Mouse (Mus musculus): ENCODE measurements around the gene Pdia6. TPM values are rescaled to one million over a fixed set of nuclear protein-coding genes. Genes with fewer than 3 reads are reported as not detected.

Gene Pdia6
- polyA plus RNA-seq, 1 experiment from 2014 or later, result 591 TPM

DNA sequence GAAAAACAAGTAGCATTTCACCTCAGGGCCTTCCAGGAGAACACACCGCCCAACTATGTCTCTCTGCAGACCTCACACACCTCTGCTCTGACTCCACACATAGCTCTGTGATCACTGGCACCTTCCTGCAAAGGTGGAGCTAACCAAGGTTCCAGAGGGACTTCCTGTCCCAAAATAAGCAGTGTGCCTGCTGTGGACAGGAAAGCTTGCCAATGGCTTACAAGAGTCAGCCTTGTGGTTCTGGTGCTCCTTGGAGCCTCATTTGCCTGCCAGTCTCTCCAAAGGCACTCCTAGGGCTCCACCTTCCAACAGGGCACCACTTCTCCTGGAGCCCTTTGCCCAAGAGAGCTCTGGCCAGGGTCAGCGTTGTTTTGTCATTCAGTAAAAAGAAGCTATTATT is 1.5 kb upstream of the Pdia6 start:
- no peak overlapping the region for H3K4me3 ChIP-seq
- H3K9ac ChIP-seq, result no peak overlapping the region
- H3K4me2 ChIP-seq, result no peak overlapping the region
- H3K9me3 ChIP-seq, result no peaks in the 10 kb centered on the region
- peaks cover 23% of the 10 kb centered on the region for H3K4me1 ChIP-seq
- ATAC-seq (ENCODE audit: insufficient number of reproducible peaks, insufficient read depth, low FRiP score, low TSS enrichment, low read depth), result no peak
- H3K27ac ChIP-seq, result no peak overlapping the region
- H3K27me3 ChIP-seq, result no peaks in the 10 kb centered on the region
- H3K36me3 ChIP-seq, result peaks cover 14% of the 10 kb centered on the region; the same call in 1 of the 2 replicates
- 78% methylated on average over 2 of the region's 2 CpGs for WGBS

DNA sequence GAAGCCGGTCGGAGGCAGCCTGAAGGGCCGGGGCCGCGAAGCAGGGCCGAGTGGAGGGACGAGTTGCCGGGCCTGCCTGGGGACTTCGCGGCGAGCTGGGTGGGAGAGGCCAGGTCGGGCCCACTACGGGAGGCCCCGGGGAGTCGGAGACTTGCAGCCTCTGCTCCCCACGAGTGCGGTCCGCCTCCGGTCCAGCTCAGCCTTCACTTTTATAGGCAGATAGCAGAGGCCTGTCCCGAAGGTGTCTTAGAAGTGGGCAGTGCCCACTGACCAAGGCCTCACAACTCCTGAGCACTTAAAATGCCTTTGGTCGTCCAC is 287 bp downstream of the Pdia6 start:
- peak; percentile 69; the same call in 1 of the 2 replicates for ATAC-seq (ENCODE audit: insufficient number of reproducible peaks, insufficient read depth, low FRiP score, low TSS enrichment, low read depth)
- Histone ChIP-seq H3K4me1 (peaks cover 38% of the 10 kb centered on the region), H3K4me2 (peak overlapping the region; percentile 83), H3K36me3 (peaks cover 31% of the 10 kb centered on the region), H3K27ac (peak overlapping the region; percentile 80), H3K9me3 (no peaks in the 10 kb centered on the region), H3K27me3 (no peaks in the 10 kb centered on the region), H3K4me3 (peak overlapping the region; percentile 94), H3K9ac (peak overlapping the region; percentile 95)
- WGBS, result 0% methylated on average over 21 of the region's 21 CpGs

DNA sequence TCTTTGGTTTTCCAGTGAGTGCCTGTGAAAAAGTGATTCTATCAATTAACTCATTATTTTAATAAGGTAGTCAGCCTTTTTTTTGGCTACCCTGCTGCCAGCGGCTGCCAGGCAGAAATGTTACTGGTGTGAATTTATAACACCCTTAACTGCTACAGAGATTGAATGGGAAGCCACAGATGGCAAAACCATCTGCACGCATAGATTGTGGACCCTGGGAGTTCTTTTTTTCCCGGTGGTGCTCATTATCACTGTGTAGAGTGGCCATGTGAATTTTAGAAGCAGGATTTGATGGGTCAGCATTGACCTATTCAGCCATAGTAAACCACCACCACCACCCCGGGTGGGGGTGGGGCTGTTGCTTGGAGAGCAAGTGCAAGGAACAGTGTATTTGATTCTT is 971 bp downstream of the Pdia6 start:
- Histone ChIP-seq H3K4me3 (peak overlapping the region; percentile 94), H3K27ac (peak overlapping the region; percentile 80; the same call in 1 of the 2 replicates), H3K36me3 (peaks cover 38% of the 10 kb centered on the region), H3K9ac (peak overlapping the region; percentile 95), H3K27me3 (no peaks in the 10 kb centered on the region), H3K9me3 (no peaks in the 10 kb centered on the region), H3K4me2 (peak overlapping the region; percentile 83), H3K4me1 (peaks cover 38% of the 10 kb centered on the region)
- 18% methylated on average over 4 of the region's 4 CpGs for WGBS
- no peak for ATAC-seq (ENCODE audit: insufficient number of reproducible peaks, insufficient read depth, low FRiP score, low TSS enrichment, low read depth)

DNA sequence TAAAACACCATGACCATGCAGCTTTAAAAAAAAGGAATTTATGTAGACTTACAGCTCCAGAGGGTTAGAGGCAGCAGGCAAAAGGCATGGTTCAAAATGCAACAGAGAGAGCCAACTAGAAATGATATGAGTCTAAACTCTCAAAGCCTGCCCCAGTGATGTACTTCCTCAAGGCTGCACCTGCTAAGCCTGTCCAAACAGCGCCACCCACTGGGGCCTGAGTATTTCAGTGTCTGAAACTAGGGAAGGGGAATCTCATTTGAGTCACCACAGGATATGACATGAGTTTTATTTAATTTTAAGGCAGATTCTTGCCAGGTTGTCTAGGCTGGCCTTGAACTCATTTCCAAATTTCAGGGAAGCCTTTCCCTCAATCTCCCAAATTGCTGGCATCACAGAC is 4.9 kb downstream of the Pdia6 start:
- Histone ChIP-seq H3K4me2 (no peak overlapping the region), H3K27ac (no peak overlapping the region), H3K4me3 (no peak overlapping the region), H3K4me1 (peaks cover 38% of the 10 kb centered on the region), H3K9me3 (no peaks in the 10 kb centered on the region), H3K36me3 (peaks cover 74% of the 10 kb centered on the region), H3K27me3 (no peaks in the 10 kb centered on the region), H3K9ac (no peak overlapping the region)
- WGBS, result 80% methylated on average over 1 of the region's 1 CpGs
- no peak for ATAC-seq (ENCODE audit: insufficient number of reproducible peaks, insufficient read depth, low FRiP score, low TSS enrichment, low read depth)

DNA sequence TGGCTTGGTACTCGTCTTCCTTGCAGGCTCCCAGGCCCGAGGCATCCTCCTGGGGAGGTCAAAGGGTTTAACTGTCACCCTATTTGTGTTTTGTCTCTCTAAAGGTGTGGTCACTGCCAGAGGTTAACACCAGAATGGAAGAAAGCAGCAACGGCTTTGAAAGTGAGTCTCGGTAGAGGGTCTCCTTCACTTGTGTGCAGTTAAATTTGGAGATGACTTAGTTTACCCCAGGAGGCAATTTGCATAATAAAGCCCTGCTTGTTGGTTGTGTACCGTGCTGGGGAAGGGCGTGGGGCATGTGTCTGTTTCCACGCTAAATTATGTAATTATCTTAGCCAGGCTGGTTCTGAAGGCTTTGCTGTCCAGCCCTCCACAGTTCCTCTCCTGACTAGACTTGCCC is 7.5 kb downstream of the Pdia6 start:
- H3K4me3 ChIP-seq, result no peak overlapping the region
- H3K9me3 ChIP-seq, result no peaks in the 10 kb centered on the region
- 70% methylated on average over 7 of the region's 7 CpGs for WGBS
- H3K9ac ChIP-seq, result no peak overlapping the region
- no peak overlapping the region for H3K27ac ChIP-seq
- H3K36me3 ChIP-seq, result peaks cover 91% of the 10 kb centered on the region
- H3K27me3 ChIP-seq, result no peaks in the 10 kb centered on the region
- no peak overlapping the region for H3K4me2 ChIP-seq
- no peak for ATAC-seq (ENCODE audit: insufficient number of reproducible peaks, insufficient read depth, low FRiP score, low TSS enrichment, low read depth)
- peaks cover 22% of the 10 kb centered on the region for H3K4me1 ChIP-seq

DNA sequence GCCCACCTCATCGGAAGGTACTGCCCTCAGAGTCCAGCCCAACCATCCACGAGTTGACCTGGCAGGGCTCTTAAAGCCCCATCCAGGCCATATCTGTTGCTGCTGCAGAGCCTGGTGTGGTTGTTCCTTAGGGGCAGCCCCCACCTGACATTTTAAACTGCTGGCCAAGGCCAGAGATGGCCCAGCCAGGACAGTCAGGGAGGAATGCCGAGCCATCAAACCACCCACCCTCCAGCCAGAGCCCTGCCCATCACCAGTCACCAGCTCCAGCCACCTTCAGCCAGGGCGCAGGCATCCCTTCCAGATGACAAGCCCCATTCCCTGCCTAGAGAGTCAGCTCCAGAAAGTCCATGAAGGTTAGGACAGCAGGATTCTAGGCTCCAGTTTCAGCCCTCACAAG is 22.2 kb downstream of the Pdia6 start:
- Histone ChIP-seq H3K36me3 (peaks cover 27% of the 10 kb centered on the region), H3K4me1 (peaks cover 9% of the 10 kb centered on the region; the same call in 1 of the 2 replicates), H3K4me3 (no peak overlapping the region), H3K4me2 (no peak overlapping the region), H3K9ac (no peak overlapping the region), H3K27ac (peak overlapping the region; percentile 52; the same call in 1 of the 2 replicates), H3K27me3 (no peaks in the 10 kb centered on the region), H3K9me3 (no peaks in the 10 kb centered on the region)
- no peak for ATAC-seq (ENCODE audit: insufficient number of reproducible peaks, insufficient read depth, low FRiP score, low TSS enrichment, low read depth)
- 84% methylated on average over 4 of the region's 4 CpGs for WGBS

DNA sequence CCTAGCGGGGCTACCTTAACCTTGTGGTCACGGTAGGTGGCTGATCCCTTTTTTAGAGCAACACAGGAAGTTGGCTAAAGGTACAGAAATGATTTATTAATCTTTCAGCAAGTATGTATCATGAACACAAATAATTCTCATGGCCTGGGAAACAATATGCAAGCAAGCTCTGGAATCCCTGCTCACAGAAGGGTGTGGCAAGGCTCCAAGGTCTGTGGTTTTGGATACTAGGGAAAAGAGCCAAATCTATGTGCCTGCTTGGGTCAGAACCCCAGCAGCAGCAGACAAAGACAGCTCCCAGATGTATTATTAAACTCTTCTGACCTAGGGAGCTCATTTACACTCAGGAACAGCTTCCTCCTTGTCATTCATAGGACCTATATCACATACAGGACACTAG is 22.7 kb downstream of the Pdia6 start:
- Histone ChIP-seq H3K9me3 (no peaks in the 10 kb centered on the region), H3K27ac (peak overlapping the region; percentile 52; the same call in 1 of the 2 replicates), H3K9ac (no peak overlapping the region), H3K36me3 (peaks cover 22% of the 10 kb centered on the region), H3K27me3 (no peaks in the 10 kb centered on the region), H3K4me2 (no peak overlapping the region), H3K4me3 (no peak overlapping the region), H3K4me1 (peaks cover 9% of the 10 kb centered on the region; the same call in 1 of the 2 replicates)
- ATAC-seq (ENCODE audit: insufficient number of reproducible peaks, insufficient read depth, low FRiP score, low TSS enrichment, low read depth), result no peak
- WGBS, result 65% methylated on average over 2 of the region's 2 CpGs

DNA sequence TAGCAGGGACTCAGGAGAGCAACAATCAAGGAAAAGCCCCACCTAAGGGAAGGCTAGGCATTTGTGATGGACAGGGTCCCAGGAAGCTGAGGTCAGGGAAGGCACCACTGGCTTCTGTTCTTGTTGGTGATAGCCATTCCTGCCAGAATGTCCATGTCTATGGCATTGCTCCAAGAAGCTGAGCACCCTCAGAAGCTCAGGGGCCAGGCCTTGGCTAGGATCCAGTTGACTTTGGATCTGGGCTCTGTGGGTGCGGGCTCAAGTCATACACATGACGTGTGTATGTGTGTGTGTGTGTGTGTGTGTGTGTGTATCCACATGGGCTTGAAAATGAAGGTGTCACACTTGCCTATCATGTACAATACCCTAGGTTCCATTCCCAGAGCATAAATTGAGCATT is 23.6 kb downstream of the Pdia6 start:
- Histone ChIP-seq H3K36me3 (peaks cover 13% of the 10 kb centered on the region), H3K27me3 (no peaks in the 10 kb centered on the region), H3K4me1 (peaks cover 9% of the 10 kb centered on the region; the same call in 1 of the 2 replicates), H3K9me3 (no peaks in the 10 kb centered on the region), H3K27ac (no peak overlapping the region), H3K4me2 (no peak overlapping the region), H3K4me3 (no peak overlapping the region), H3K9ac (no peak overlapping the region)
- ATAC-seq (ENCODE audit: insufficient number of reproducible peaks, insufficient read depth, low FRiP score, low TSS enrichment, low read depth), result no peak
- 86% methylated on average over 2 of the region's 2 CpGs for WGBS

DNA sequence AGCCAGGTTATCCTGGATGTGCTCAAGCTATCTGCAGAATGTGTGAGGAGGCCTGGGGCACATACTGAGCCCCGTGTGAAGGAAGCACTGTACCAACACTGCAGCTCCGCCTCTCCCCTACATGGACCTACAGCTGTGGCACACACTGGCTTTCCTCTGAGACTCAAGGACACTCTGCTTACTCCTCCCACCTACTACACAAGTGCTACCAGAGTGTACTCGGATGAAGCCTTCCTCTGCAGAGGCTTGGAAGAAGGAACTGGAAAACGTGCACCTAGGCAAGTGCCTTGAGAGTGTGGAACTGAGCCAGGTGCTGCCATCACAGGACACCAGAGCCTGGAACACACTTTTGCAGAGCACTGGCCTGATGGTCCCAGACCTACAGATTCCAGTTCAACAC is 24.2 kb downstream of the Pdia6 start:
- H3K27me3 ChIP-seq, result no peaks in the 10 kb centered on the region
- H3K9ac ChIP-seq, result no peak overlapping the region
- H3K27ac ChIP-seq, result no peak overlapping the region
- H3K4me2 ChIP-seq, result no peak overlapping the region
- no peak for ATAC-seq (ENCODE audit: insufficient number of reproducible peaks, insufficient read depth, low FRiP score, low TSS enrichment, low read depth)
- peaks cover 7% of the 10 kb centered on the region for H3K36me3 ChIP-seq
- H3K4me3 ChIP-seq, result no peak overlapping the region
- no peaks in the 10 kb centered on the region for H3K9me3 ChIP-seq
- peaks cover 9% of the 10 kb centered on the region; the same call in 1 of the 2 replicates for H3K4me1 ChIP-seq
- WGBS, result 70% methylated on average over 4 of the region's 4 CpGs

DNA sequence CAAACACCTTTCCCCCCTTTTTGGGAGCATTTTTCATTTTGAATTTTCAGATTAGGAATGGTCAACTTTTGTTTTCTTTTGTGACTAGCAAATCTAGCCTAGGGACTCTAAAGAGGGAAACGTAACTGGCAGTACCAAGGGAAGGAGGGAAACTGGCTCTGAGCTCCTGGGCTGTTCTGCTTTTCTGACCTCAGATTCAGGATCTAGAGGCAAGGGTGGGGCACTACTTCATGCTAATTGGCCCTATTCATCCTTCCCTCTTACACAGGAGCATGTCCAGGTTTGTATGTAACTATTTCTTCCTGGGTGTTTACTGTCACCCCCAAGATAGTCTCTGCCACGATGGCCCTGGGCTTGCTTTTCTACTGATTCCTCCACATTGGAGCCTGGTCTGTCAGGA is 30.6 kb downstream of the Pdia6 start:
- no peak overlapping the region for H3K9ac ChIP-seq
- H3K4me1 ChIP-seq, result no peaks in the 10 kb centered on the region
- no peak overlapping the region for H3K4me3 ChIP-seq
- no peak overlapping the region for H3K4me2 ChIP-seq
- no peaks in the 10 kb centered on the region for H3K9me3 ChIP-seq
- H3K27ac ChIP-seq, result no peak overlapping the region
- no peaks in the 10 kb centered on the region for H3K36me3 ChIP-seq
- 77% methylated on average over 2 of the region's 2 CpGs for WGBS
- no peaks in the 10 kb centered on the region for H3K27me3 ChIP-seq
- no peak for ATAC-seq (ENCODE audit: insufficient number of reproducible peaks, insufficient read depth, low FRiP score, low TSS enrichment, low read depth)

DNA sequence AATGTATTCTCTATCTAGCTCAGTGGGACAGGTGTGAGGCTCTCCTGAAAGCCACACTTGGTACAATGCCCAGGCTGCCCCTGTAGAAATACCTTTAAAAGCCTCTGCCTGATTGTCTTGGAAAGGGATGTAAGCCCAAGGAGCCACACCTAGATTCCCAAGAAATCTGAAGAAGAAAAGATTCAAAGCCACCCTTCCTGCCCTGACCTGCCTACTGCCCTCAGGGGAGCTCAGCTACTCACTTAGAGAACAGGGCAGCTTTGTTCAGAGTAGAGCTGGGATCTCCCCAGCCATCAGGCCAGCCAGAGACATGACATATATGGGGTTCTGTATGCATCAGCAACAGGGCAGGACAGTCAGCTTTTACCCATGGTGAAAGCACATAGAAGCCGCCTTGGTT is 33.6 kb downstream of the Pdia6 start:
- no peak overlapping the region for H3K27ac ChIP-seq
- no peaks in the 10 kb centered on the region for H3K4me1 ChIP-seq
- no peak for ATAC-seq (ENCODE audit: insufficient number of reproducible peaks, insufficient read depth, low FRiP score, low TSS enrichment, low read depth)
- 89% methylated on average over 1 of the region's 1 CpGs for WGBS
- H3K27me3 ChIP-seq, result no peaks in the 10 kb centered on the region
- no peaks in the 10 kb centered on the region for H3K9me3 ChIP-seq
- no peak overlapping the region for H3K9ac ChIP-seq
- no peaks in the 10 kb centered on the region for H3K36me3 ChIP-seq
- H3K4me3 ChIP-seq, result no peak overlapping the region
- H3K4me2 ChIP-seq, result no peak overlapping the region

DNA sequence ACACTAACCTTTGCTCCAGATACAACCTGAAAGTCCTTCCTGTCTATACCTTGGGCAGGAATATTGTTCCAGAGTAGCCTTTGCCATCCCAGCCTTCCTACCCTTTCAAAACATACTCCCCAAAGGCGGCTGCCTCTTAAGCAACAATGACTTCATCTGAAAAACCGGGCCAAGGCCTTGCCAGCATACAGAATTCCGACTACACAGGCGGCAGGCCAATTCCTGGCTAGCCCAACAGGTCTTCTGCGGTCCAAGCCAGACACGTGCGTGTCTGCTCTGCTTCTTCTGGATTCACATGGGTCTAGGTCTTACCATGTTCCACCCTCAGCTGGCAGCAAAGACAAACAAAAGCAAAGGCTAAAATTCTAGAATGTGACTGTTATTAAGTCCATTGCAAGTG is 39.1 kb downstream of the Pdia6 start:
- no peak overlapping the region for H3K9ac ChIP-seq
- no peak overlapping the region for H3K27ac ChIP-seq
- H3K4me2 ChIP-seq, result no peak overlapping the region
- no peak for ATAC-seq (ENCODE audit: insufficient number of reproducible peaks, insufficient read depth, low FRiP score, low TSS enrichment, low read depth)
- H3K36me3 ChIP-seq, result no peaks in the 10 kb centered on the region
- no peaks in the 10 kb centered on the region for H3K27me3 ChIP-seq
- 87% methylated on average over 7 of the region's 7 CpGs for WGBS
- H3K9me3 ChIP-seq, result no peaks in the 10 kb centered on the region
- no peak overlapping the region for H3K4me3 ChIP-seq
- H3K4me1 ChIP-seq, result no peaks in the 10 kb centered on the region

DNA sequence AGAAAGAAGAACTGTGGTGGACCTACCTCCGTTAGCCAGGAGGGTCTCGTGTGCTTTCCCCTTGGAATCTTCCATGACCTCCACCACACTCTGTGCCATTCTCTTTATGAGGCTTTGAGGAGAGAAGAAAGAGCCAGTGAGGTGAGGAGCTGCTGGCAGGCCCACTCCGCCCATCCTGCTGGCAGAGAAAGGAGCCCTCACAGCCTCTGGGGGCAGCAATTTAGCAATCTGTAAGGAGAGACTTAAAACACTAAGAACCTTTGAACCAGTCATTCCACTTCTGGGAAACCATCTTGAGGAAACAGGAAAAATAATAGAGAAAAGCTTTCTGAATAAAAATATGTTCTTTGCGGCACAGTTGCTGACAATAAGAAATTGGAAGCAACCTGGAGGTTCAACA is 41.9 kb downstream of the Pdia6 start:
- H3K36me3 ChIP-seq, result no peaks in the 10 kb centered on the region

More for the DNA sequence above, 41.9 kb downstream of the Pdia6 start:
- Histone ChIP-seq H3K9ac (no peak overlapping the region), H3K4me1 (peaks cover 3% of the 10 kb centered on the region; the same call in 1 of the 2 replicates), H3K27ac (peak overlapping the region; percentile 44; the same call in 1 of the 2 replicates), H3K4me2 (no peak overlapping the region), H3K4me3 (no peak overlapping the region), H3K9me3 (no peaks in the 10 kb centered on the region), H3K27me3 (no peaks in the 10 kb centered on the region)
- no peak for ATAC-seq (ENCODE audit: insufficient number of reproducible peaks, insufficient read depth, low FRiP score, low TSS enrichment, low read depth)
- 27% methylated on average over 4 of the region's 4 CpGs for WGBS

Measured in embryonic facial prominence, embryonic 13.5 days (tissue).